Mouse (Mus musculus) midbrain, embryonic 14.5 days (tissue): ENCODE data around the gene Tbc1d10b. TPM values are rescaled to one million over a fixed set of nuclear protein-coding genes. Genes with fewer than 3 reads are reported as not detected.
A peak's percentile ranks its signal among the peaks of the same experiment; 100 is the strongest.

Experiments used
- ATAC-seq: fragments of 200-750 bp; cut with Nextera tagmentation; 2 replicates; pipeline ENCODE4 v1.8.0; 2017; ENCODE audit warnings: moderate number of reproducible peaks, moderate library complexity; ENCODE audit not compliant: low FRiP score, low TSS enrichment
- DNase-seq: peaks from one replicate; pipeline ENCODE4 v3.0.0-alpha.2; 2015
- H3K27ac ChIP-seq: fragments of 300-500 bp; sonication (generic); replicated peaks from 2 replicates; pipeline ENCODE4 v1.5.1; 2014; ENCODE audit warnings: mild to moderate bottlenecking, low read depth, low read length, moderate library complexity
- H3K27me3 ChIP-seq: fragments of 300-500 bp; sonication (generic); 2 replicates; pipeline ENCODE4 v1.6.1; 2014; ENCODE audit warnings: low read length, control low read depth, mixed read lengths; ENCODE audit not compliant: control insufficient read depth, insufficient read depth
- H3K36me3 ChIP-seq: fragments of 300-500 bp; sonication (generic); 2 replicates; pipeline ENCODE4 v1.6.1; 2014; ENCODE audit warnings: low read length, control low read depth; ENCODE audit not compliant: control insufficient read depth, insufficient read depth
- H3K4me1 ChIP-seq: fragments of 300-500 bp; sonication (generic); 2 replicates; pipeline ENCODE4 v1.6.1; 2014; ENCODE audit warnings: mild to moderate bottlenecking, antibody characterized with exemption, low read length, control low read depth; ENCODE audit not compliant: control insufficient read depth, insufficient read depth
- H3K4me2 ChIP-seq: fragments of 300-500 bp; sonication (generic); 2 replicates; pipeline ENCODE4 v1.6.1; 2014; ENCODE audit warnings: mild to moderate bottlenecking, low read length, moderate library complexity
- H3K4me3 ChIP-seq: fragments of 300-500 bp; sonication (generic); replicated peaks from 2 replicates; pipeline ENCODE4 v1.5.1; 2014; ENCODE audit warnings: low read depth, low read length
- H3K9ac ChIP-seq: fragments of 300-500 bp; sonication (generic); replicated peaks from 2 replicates; pipeline ENCODE4 v1.6.1; 2014; ENCODE audit warnings: mild to moderate bottlenecking, low read length, moderate library complexity
- H3K9me3 ChIP-seq: fragments of 300-500 bp; sonication (generic); 2 replicates; pipeline ENCODE4 v1.6.1; 2016; ENCODE audit warnings: low read length, control low read depth, mixed read lengths; ENCODE audit not compliant: control insufficient read depth
- WGBS: fragments of 180-500 bp; shearing (Covaris S2); extraction: QIAGEN DNeasy Blood & Tissue Kit; methylation state at CpG from one replicate; pipeline ENCODE4 v1.1.7; 2014; 5-methylcytosine and 5-hydroxymethylcytosine counted together
- polyA plus RNA-seq: library from polyadenylated mRNA; unstranded; fragments of >200 nt; fragmentation: Nextera tagmentation; extraction: Ambion mirVana; gene quantifications from 2 replicates; pipeline ENCODE4 v1.2.1, GENCODE M21; 2014

The Tbc1d10b gene
- polyA plus RNA-seq, 1 experiment from 2014 or later = 27.6 TPM

DNA sequence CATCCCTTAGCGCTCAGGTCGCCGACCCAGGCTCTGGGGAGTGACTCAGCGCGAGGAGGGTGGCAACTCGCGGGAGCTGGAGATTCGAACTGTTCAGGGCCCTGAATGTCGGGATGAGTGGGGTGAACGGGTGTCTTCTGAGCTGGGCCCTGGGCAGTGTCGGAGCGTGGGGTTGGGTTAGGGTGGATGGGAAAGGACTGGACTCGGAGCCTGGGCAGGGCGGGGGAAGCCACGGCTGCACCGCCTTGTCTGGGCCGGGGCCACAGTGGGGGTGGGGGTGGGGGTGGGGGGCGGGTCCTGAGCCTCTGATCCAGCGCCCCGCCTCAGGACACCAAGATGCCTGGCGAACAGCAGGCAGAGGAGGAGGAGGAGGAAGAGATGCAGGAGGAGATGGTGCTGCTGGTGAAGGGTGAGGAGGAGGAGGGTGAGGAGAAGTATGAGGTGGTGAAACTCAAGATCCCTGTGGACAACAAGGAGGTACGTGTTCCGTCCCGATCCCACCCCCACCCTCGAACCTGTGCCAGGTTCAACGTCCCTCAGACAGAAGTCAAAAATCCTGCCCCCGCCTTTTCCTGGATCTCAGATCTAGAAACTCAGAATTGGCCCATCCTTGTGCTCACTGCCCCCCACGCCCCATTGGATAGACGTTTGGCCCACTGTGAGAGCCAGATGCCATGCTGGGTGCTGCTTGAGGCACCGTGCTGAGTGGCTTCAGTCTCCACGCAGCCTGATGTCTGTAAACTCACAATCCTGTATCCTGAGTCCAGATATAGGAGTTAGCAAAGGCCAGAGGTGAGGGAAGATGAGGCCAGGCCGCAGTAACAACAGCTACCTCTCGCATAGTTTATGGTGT lies 36.6 kb upstream of the Tbc1d10b start:
- Histone ChIP-seq H3K27me3 (no peaks in the 10 kb centered on the region), H3K4me3 (peak overlapping the region; percentile 84), H3K4me2 (peak overlapping the region; percentile 86), H3K36me3 (peaks cover 18% of the 10 kb centered on the region), H3K9me3 (no peaks in the 10 kb centered on the region), H3K4me1 (peaks cover 21% of the 10 kb centered on the region), H3K9ac (peak overlapping the region; percentile 96), H3K27ac (peak overlapping the region; percentile 82)
- ATAC-seq (peak; percentile 60), DNase-seq (no peak)
- WGBS = 11% methylated on average over 31 of the region's 33 CpGs

DNA sequence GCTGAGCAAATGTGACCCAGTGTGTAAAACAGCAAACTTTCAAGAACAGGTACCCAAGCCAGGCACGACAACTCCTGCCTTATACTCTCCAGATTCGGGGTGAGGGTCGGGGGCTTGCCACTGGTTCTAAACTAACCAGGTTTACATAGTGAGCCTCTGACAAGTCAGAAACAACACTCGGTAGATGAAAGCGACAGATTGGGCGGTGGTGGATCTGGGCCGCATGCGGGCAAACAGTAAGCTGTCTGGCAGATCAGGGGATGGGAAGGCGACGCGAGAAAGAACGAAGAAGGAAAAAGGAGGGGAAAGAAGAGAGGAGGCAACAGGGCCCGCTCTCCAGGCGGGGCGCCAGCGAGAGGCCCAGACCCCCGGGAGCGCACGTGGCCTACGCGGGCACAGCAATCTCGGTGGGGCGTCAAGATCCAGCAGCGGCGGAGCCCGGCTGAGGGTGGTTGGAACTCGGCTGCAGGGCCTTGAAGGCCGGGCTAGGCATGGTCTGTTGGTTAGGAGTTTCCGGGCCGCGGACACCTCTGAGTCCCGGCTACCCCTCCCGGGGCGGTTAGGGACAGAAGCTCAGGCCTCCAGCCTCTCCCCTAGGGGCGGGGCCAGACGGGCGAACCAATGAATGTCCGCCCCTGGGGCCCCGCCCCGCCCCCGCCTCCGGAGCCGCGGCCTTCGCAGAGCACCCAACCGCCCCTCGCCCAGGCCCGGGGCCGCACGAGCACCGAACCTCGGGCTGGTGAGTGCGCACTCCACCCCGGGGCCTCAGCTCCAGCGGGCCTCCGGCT lies 35.8 kb upstream of the Tbc1d10b start, which contains the start of gene Zfp771:
Gene Zfp771 (plus strand): TSS at position 405 of the 788 bp plus-strand sequence.
- Histone ChIP-seq H3K27ac (peak within 1 kb of the TSS; percentile 82), H3K36me3 (peaks cover 16% of the 10 kb centered on the region), H3K4me2 (peak within 1 kb of the TSS; percentile 86), H3K9ac (peak within 1 kb of the TSS; percentile 96), H3K27me3 (no peaks in the 10 kb centered on the region), H3K9me3 (no peaks in the 10 kb centered on the region), H3K4me1 (peaks cover 21% of the 10 kb centered on the region), H3K4me3 (peak within 1 kb of the TSS; percentile 84)
- peak; percentile 96 for DNase-seq
- ATAC-seq = peak; percentile 94
- WGBS = under 1% methylated on average over 54 of the region's 56 CpGs

GRCm38 (mm10) chr7:127243361-127243867 lies 35.1 kb upstream of the Tbc1d10b start:
- Histone ChIP-seq H3K4me2 (peak overlapping the region; percentile 86), H3K27me3 (no peaks in the 10 kb centered on the region), H3K9ac (peak overlapping the region; percentile 96; the same call in 1 of the 2 replicates), H3K9me3 (no peaks in the 10 kb centered on the region), H3K27ac (peak overlapping the region; percentile 82), H3K4me1 (peaks cover 21% of the 10 kb centered on the region), H3K4me3 (peak overlapping the region; percentile 84), H3K36me3 (peaks cover 22% of the 10 kb centered on the region)
- 41% methylated on average over 2 of the region's 2 CpGs for WGBS
- ATAC-seq = no peak
- DNase-seq = no peak

- 96% methylated on average over 2 of the region's 2 CpGs for WGBS
- DNase-seq = no peak
- Histone ChIP-seq H3K27me3 (no peaks in the 10 kb centered on the region), H3K9ac (no peak overlapping the region), H3K27ac (no peak overlapping the region), H3K36me3 (peaks cover 51% of the 10 kb centered on the region), H3K4me2 (peak overlapping the region; percentile 69), H3K4me3 (peak overlapping the region; percentile 81), H3K4me1 (peaks cover 31% of the 10 kb centered on the region), H3K9me3 (no peaks in the 10 kb centered on the region)
- no peak for ATAC-seq
These were observed 26.5 kb upstream of the Tbc1d10b start for GRCm38 (mm10) chr7:127234777-127235176.

DNA sequence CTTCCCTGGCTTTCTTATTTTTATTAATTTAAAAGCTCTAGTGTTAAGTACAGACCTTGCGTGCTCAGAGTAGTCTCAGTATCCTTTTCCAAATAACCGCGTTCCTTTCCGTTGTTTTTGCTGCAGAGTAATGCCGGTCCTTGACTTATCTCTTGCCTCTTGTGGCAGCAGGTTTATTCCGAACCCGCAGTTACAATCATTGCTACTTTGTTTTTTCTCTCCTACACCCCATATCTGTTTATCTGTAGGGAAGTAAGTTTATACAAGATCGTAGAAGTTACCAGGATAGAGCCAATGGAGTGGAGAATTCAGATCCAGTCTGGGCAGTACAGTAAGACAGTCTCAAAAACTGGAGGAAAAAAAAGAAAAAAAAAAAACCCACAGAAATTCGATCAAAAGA lies 25.5 kb upstream of the Tbc1d10b start:
- H3K9me3 ChIP-seq = no peaks in the 10 kb centered on the region
- ATAC-seq (no peak), DNase-seq (no peak)
- H3K9ac ChIP-seq = peak overlapping the region; percentile 98
- peak overlapping the region; percentile 81 for H3K4me3 ChIP-seq
- H3K4me1 ChIP-seq = peaks cover 31% of the 10 kb centered on the region
- H3K27me3 ChIP-seq = no peaks in the 10 kb centered on the region
- WGBS = 6% methylated on average over 9 of the region's 9 CpGs
- peaks cover 48% of the 10 kb centered on the region for H3K36me3 ChIP-seq
- peak overlapping the region; percentile 99 for H3K27ac ChIP-seq
- peak overlapping the region; percentile 69 for H3K4me2 ChIP-seq

GRCm38 (mm10) chr7:127233368-127233749 lies 25.1 kb upstream of the Tbc1d10b start:
- DNase-seq (peak; percentile 68), ATAC-seq (peak; percentile 32)
- Histone ChIP-seq H3K27me3 (no peaks in the 10 kb centered on the region), H3K4me1 (peaks cover 31% of the 10 kb centered on the region), H3K27ac (peak overlapping the region; percentile 99), H3K4me3 (peak overlapping the region; percentile 81), H3K4me2 (peak overlapping the region; percentile 69), H3K9ac (peak overlapping the region; percentile 98), H3K36me3 (peaks cover 44% of the 10 kb centered on the region), H3K9me3 (no peaks in the 10 kb centered on the region)
- 0% methylated on average over 27 of the region's 27 CpGs for WGBS

DNA sequence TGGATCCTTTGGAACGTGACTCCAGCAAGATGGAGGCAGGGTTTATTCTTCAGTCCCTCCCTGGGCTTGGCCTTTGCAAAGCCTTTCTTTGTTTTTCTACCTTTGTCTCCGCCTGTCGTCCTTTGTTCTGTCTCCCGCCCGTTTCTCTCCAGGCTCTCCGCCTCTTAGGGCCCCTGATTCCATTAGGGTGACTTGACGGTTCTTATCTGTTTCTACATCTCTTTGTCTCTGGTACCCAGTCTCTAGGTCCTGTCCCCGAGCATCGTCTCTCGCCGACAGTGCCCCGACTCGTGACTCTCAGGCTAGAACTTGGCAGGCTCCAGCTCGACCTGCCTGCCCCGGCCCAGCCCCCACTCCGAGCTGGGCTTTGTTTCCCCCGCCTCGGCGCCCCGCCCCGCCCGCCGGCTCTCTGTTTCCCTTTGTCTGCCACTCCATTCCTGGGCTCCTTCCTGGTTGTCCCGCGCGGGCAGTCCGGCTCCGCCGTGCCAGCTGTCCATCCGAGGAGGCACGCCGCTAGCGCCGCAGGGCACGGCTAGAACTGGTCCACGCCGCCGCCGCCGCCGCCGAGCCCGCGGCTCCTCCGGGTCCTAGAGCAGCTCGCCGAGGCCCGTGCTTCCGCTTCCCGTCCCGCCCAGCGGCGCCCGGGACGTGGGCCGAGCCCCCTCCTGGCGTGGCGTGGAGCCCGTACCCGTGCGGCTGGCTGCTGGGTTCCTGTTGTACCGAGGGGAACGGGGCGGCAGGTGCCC lies 24.5 kb upstream of the Tbc1d10b start, which contains the start of the genes Zfp553 and Sept1:
Gene Zfp553 (plus strand): TSS at position 440 of the 746 bp plus-strand sequence.
Gene Sept1 (minus strand): TSS at position 509 of the 746 bp plus-strand sequence.
- WGBS = under 1% methylated on average over 64 of the region's 64 CpGs
- Histone ChIP-seq H3K4me2 (peak within 1 kb of the TSS; percentile 69), H3K27ac (peak within 1 kb of the TSS; percentile 99), H3K9ac (peak within 1 kb of the TSS; percentile 98), H3K9me3 (no peaks in the 10 kb centered on the region), H3K27me3 (no peaks in the 10 kb centered on the region), H3K4me1 (peaks cover 31% of the 10 kb centered on the region), H3K36me3 (peaks cover 38% of the 10 kb centered on the region), H3K4me3 (peak within 1 kb of the TSS; percentile 81)
- ATAC-seq (peak; percentile 91), DNase-seq (peak; percentile 95)
